Mouse (Mus musculus): ENCODE results near the gene Itgb2.

The Itgb2 gene

DNA sequence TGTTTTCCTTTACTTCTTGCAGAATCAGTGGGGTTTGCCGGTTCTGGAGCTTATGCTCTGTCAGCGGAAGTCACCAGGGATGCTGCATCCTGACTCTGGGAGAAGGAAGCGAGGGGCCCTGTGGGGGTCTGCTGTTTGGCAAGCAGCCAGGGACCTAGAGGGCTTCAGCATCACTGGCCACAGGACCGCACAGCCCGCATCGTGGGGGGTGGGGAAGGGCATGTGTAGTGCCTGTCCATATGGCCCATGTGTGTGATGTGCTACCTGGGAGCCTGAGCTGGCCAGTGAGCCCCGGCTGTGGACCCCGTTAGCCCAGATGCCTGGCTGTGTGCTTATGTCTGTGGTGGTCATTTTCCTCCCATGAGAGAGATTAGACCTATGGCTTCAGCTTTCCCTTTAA lies 59.7 kb downstream of the Itgb2 start:
- DNase-seq = no peak

DNA sequence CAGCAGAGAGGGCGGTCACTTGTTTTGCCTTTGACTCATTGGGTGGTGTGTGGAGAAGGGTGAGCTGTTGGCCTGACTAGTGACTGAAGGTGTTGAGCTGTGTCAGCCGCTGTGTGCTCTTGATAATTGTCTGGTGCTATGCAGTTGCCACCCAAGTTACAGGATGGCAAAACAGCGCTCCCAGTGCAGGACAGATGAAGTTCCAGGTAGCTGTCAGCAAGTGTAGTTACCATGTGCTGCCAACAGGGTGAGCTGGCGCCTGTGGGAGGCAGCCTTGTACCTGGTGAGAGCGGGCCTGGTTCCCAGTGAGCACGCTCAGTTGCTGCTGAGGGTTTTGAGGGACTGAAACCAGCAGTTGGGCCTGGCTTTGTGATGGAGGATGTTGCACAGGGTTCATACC lies 60.8 kb downstream of the Itgb2 start:
- DNase-seq = peak; percentile 67

DNA sequence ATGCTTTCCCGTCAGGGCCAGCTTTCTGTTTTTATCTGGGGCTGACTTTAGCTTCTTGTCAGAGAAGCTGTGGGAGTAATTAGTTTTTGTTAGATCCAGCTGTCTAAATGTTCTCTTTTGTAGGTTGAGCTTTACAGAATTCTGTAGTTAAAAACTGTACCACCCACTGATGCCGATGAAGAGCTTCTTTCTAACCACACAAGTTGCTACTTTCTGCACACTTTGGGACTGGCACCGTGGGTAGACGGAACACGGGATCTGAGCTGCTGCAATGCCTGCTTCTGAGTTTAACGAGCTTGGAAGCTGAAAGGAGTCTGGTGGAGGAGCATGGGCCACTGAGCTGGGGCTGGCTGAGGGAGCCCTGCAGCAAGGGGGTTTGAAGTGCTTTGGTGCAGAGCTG lies 61.5 kb downstream of the Itgb2 start:
- no peak for DNase-seq

DNA sequence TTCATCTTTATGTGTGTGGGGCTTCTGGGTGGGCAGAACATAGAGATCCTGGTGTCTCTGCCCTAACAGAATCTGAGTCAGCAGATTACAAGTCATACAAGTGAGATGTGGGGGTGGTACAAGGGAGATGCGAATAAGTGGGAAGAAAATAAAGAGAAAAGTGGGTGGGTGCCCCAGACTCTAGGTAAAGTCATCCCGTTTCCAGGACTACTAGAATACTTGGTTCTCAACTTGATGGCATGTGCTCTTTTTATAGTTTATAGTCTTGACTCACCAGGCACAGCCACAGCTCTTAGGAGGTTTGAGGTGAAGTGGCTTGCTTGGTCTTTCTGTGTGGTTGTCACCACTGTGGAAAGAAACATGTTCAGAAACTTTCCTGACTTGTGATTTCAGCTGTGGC lies 66.0 kb downstream of the Itgb2 start:
- no peak for DNase-seq

DNA sequence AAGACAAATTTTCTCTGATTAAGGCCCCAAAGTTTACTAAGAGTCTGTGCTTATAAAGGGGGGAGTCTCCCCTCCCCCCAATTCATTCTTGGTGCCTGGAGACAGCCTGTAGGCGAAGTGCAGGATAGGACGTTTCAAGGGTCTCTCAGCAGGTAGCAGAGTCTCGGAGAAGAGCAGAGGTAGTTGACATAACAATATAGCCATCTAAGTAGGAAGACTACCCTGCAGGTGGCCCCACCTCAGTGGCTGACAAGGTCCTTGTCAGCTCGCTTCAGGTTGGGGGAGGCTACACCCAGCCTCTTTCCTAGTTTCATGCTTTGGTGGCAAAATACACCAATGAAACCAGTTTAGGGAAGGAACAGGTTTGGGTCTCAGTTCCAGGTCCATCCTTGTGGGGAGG lies 73.0 kb downstream of the Itgb2 start:
- DNase-seq = no peak

DNA sequence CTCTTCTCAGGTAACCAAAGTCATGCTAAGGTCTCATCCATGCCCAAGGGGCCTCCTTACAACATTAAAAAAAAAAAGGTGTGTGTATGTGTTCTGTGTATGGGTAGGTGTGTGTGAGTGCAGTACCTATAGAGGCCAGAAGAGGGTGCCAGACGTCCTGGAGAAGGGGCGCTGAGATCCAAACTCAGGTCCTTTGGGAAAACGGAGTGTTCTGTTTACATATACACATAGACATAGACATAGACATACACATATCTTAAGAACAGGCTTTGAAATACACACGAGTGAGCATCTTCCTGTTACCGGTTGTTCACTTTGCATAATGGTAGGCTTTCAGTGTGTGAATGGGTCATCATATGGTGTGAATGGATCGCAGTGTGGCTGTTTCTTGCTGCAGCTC lies 74.1 kb downstream of the Itgb2 start:
- no peak for DNase-seq

DNA sequence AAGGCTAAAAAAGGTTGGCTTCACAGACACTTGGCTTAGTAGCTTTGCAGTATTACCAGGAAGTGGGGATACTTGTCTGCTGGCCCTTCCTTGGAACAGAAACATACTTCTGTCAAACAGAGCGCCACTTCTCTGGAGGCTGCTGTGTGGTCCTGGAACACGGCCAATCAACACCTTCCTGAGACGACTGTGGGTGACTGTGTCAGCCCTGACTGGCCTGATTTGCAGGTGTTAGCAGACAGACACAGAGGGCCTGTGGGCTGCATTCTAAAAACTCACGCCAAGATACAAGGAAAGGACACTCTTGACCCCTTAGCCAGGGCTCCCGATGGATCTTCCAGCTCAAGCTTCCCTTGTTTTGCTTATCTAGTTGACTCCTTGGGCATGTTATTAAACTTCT lies 74.9 kb downstream of the Itgb2 start:
- DNase-seq = no peak

DNA sequence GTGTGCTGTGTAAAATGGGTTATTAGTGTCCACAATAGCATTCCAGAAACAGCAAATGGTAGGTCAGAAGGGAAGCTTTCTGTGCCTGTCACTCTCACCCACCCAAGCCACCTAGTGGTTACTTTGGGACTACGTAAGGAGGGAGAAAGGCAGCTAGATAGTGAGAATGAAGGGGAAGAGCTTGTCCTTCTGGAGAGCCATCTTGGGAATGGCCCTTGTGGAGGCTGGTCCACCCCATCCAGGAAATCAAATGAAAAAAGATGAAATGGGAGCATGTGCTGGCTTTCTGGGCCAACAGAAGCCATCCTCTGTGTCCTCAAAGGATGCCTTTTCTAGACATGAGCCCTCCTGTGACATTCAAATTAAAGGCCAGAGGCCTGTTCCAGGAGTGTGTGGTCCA lies 75.3 kb downstream of the Itgb2 start:
- DNase-seq = peak; percentile 46

DNA sequence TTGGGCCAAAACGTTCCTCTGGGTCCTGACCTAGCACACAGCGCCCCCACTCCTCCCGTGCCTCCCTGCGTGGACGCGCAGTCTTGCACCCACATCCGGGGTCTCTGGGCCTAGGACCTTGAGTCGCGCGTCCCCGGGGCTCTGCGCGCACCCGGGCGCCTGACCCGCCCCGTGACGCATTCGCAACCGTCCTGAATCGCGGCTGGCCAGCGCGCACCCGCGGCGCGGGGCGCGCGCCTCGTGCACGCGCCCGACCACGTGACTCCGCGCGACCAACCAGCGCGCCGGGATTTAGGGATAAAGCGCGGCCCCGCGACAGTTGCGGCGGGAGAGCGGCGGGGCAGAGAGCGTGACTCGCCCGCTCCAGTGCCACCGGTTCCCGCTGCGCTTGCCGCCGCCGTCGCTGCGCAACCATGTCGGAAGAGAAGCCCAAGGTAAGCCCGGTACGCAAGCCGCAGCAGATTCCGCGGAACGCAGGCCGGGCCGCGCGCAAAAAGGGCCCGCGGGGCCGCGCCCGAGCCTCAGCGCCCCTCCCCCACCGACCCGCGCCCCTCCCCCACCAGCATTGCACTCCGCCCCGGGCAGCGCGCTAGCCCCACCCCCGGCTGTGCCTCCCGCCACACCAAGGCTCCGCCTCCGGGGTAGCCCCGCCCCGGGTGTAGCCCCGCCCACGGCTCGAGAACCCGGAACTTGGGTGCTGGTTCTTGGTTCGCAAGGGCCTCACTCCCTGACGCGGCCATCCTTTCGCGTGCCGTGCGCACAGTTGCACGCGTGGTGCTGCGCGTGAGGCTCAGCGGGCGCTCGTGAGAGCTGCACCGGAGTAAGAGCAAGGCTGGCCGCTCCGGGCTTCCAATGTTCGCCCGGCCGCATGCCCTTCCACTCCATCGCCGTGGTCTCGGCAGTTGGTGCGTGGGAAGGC lies 76.1 kb downstream of the Itgb2 start, which contains the start of the genes Sumo3 and Gm49325:
TSS of gene Sumo3 (plus strand) at position 190 of the 919 bp plus-strand sequence.
TSS of gene Gm49325 (plus strand) at position 290 of the 919 bp plus-strand sequence.
- peak; percentile 98 for DNase-seq

DNA sequence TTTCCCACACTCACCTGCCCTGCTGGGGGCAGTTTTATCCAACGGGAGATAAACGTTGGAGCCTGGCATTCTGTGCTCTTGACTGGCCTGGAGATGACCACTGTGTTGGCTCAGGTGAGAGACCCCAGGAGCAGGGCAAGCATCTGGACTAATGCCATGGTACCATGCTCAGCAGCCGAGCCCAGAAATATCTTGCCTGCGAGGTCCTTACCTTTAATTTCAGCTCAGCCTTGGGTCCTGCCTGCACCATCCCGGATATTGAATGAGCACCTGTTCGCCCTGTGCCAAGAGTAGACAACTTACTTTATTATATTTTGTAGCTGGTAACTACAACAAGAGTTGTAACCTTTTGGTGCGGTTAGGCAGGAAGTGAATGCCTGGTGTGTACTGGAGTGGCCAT lies 76.8 kb downstream of the Itgb2 start:
- peak; percentile 38 for DNase-seq

DNA sequence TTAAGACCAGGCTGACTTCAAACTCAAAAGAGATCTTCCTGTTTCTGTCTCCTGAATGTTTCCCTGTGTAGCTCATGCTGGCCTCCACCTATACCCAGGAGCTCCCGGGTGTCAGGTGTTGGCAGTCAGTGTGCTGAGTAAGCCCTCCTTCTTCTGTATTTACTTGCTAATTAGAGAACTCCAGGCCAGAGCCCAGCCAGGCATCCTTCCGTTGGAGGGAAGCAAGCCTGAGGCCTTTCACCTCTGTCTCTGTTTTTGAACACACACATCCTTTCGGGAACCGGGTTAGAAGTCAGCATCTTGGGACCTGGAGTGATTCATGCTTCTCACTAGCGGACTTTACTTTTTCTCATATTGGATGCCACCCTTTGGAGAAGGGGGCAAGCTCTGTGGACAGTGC lies 77.4 kb downstream of the Itgb2 start:
- DNase-seq = peak; percentile 57

DNA sequence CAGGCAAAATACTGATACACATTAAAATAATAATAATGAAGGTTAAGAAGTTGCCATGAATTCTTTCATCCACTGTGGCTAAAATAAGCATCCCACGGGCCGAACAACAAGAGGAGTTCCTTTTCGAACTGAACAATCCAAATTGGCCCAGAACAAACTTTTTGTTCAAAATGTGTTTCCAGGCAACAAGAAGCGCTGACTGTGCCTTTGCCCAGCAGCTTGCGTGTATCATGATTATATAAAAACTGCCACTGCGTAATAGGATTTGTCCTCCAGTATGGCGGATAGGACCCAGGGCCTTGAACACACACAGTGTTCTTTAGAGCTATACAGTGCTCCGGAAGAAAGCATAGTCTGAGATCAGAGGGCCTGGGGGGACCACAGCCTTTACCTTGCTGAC lies 78.5 kb downstream of the Itgb2 start:
- no peak for DNase-seq

DNA sequence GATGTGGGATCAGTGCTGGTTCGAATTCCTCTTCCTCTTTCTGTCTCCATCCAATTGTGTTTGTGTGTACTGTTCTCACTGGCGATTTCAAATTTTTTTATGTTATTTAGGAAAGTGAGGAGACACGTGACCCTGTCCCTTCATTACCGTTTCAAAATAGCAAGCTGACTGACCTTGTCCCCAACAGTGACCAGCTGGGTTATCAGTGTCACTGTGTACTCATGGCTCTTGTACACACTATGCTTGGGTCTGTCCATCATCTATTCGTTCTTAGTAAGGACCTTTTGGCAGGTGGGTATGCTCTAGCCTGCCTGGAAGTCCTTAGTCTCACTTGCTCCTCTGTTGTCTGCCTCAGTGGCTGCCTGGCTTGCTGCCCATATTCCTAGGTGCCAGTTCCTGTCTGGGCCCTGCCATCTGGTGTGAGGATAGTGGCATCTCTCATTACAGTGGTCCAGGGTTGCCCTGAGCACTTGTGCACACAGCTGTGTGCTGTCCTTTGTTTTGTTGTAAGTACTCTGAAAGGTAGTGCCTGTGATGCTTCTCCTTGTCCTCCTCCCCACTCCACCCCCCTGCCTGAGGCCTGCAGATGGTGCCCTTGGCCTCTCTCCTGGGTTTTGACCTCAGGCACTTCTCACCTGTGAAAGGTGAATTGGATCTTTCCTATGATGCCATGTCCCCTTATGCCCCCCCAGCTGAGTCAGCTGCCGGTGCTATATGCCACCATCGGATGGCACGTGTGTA lies 80.3 kb downstream of the Itgb2 start:
- no peak for DNase-seq

DNA sequence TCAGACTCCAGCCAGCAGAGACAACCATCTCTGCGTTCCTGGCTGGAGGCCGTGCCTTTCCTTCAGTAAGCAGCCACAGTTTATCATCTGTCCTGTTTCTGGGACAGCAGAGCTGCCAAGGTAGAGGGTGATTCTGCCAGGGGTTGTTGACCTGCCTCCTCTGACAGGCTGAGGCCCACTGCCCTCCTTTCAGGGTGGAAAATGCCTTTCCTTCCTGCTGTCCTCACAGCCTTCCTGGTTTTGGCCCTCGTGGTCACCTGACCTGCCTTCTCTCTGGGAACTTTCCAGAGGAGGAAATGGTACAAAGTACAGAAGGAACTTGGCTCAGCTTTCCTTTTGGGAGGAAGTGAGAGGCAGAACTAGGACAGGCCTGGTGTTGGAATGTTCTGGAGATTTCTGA lies 83.4 kb downstream of the Itgb2 start:
- DNase-seq = peak; percentile 89
